Mouse (Mus musculus): ENCODE measurements around the gene Smtnl2. TPM values are rescaled to one million over a fixed set of nuclear protein-coding genes. Genes with fewer than 3 reads are reported as not detected.
"Not testable (repeated sequence)": the region's sequence is repeated elsewhere in the genome, so short reads cannot be mapped to it uniquely, and the experiment has no call there.

Smtnl2 gene
- polyA plus RNA-seq, 1 experiment from 2014 or later: 15.7 TPM

DNA sequence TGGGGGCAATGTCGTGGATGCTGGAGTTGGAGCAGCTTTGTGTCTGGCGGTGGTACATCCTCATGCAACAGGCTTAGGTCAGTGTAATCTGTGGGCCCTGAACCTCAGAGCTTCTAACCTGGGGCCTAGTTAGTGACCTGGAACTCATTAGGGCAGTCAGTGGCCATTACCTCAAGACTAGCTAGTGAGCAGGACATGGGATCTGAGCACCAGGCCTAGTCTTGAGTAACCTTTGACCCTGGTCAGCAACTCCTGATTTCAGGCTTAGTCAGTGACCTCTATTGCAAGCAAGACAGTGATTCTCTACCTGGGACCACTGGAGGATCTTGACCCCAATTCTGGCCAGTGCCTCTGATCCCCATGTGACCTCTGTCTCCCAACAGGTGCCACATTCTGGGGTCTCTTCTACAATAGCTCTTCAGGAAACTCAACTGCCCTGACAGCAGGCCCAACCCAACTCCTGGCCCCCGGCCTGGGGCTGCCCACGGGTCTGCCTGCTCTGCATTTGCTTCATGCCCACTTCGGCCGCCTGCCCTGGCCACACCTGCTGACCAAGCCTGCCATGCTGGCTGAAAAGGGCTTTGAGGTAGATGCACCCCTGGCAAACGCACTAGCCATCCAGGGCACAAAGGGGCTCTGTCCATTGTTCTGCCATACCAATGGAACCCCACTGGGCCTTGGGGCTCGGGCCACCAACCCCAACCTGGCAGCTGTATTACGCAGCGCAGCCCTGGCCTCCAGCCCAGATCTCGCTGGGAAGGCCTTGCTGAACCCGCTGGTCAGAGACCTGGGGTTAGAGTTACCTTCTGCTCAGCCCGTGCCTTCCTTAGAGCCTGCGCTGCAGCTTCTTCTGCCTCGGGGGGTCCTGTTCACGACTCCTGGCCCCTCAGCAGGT is 25.5 kb upstream of the Smtnl2 start:
- Histone ChIP-seq H3K4me3 (no peak overlapping the region), H3K36me3 (no peaks in the 10 kb centered on the region), H3K4me2 (replicated peaks) (no peak overlapping the region), H3K9ac (no peak overlapping the region), H3K9me3 (no peaks in the 10 kb centered on the region), H3K4me1 (peaks cover 5% of the 10 kb centered on the region), H3K27me3 (replicated peaks) (no peaks in the 10 kb centered on the region), H3K27ac (no peak overlapping the region)
- WGBS: 82% methylated on average over 16 of the region's 16 CpGs
- ATAC-seq (ENCODE audit: low FRiP score, low read depth): no peak

DNA sequence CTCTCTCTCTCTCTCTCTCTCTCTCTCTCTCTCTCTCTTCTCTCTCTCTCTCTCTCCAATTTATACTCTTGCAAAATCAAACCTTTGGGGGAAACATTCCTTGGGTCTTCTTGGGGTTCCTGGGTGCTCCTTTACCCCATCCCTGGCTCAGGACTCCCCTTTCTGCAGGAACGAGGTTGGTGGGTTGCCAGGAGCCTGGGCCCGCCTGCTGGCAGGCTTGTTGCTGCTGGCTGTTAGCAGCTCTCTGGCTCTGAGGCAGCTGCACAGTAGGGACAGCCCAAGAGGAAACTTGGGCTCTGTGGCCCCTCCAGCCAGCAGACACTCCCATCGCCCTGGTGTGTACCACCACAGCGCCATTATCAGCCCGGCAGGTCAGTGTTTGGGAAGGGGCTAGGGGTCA is 24.8 kb upstream of the Smtnl2 start:
- Histone ChIP-seq H3K27me3 (replicated peaks) (no peaks in the 10 kb centered on the region), H3K36me3 (no peaks in the 10 kb centered on the region), H3K4me3 (no peak overlapping the region), H3K9ac (no peak overlapping the region), H3K4me1 (no peaks in the 10 kb centered on the region), H3K27ac (no peak overlapping the region), H3K9me3 (no peaks in the 10 kb centered on the region), H3K4me2 (replicated peaks) (no peak overlapping the region)
- ATAC-seq (ENCODE audit: low FRiP score, low read depth): no peak
- 80% methylated on average over 5 of the region's 5 CpGs for WGBS

DNA sequence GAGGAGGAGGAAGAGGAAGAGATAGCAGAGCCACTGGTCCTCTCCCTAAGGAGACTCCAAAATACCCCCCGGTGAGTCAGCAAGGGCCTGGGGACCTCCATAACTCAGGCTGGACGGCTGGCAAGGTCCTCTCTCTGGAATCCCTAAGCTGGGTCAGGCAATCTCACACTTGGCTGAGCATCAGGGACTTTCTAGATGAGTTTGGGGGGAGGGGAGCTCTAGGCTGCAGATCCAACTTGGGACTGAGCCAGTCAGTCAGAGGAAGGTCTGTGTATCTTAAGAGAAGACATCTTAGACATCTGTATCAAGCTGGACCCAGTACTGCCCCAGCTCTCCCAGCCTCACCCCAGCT is 24.2 kb upstream of the Smtnl2 start:
- no peak overlapping the region for H3K27ac ChIP-seq
- H3K36me3 ChIP-seq: no peaks in the 10 kb centered on the region
- no peak overlapping the region for H3K4me3 ChIP-seq
- 48% methylated on average over 2 of the region's 2 CpGs for WGBS
- H3K4me1 ChIP-seq: no peaks in the 10 kb centered on the region
- no peak overlapping the region for H3K4me2 ChIP-seq (replicated peaks)
- H3K9me3 ChIP-seq: no peaks in the 10 kb centered on the region
- ATAC-seq (ENCODE audit: low FRiP score, low read depth): no peak
- H3K9ac ChIP-seq: no peak overlapping the region
- H3K27me3 ChIP-seq (replicated peaks): no peaks in the 10 kb centered on the region

DNA sequence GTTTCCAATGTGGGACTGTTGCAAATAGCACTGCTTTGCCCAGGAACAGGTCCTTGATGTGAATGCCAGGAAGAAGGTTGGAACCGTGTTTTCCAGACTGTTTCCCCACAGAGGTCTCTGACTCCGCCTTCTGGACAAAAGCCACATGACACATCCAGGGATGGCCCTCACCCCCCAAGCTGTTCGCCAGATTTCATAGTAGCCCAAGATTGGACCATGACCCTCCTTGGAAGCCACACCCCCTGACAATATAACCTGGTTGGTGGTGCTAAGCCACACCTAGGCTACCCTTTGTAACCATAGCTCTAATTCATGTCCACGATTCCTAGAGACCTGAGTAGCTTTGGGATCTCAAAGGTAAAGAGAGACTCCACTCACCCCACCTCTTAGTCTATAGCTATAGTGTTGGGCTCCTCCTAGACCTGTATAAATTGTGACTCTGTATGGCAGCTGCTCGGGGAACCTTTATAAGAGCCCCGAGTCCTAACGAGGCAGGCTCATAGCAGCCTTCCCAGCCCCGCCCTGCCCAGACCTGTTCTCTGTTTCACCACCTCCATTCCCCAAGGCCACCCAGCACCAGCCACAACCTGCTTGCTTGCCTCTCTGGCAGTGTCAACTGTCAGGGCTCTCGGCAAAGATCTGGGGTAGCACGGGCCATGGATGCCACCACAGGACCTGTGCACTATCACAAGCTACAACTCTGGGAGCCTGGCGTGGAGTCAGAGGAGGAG is 23.6 kb upstream of the Smtnl2 start, which contains the start of gene Ggt6:
TSS of gene Ggt6 (plus strand) at position 564 of the 731 bp plus-strand sequence.
- 69% methylated on average over 11 of the region's 11 CpGs for WGBS
- Histone ChIP-seq H3K4me3 (no peak within 1 kb of the TSS), H3K27me3 (replicated peaks) (no peaks in the 10 kb centered on the region), H3K4me2 (replicated peaks) (no peak within 1 kb of the TSS), H3K4me1 (no peaks in the 10 kb centered on the region), H3K9ac (no peak within 1 kb of the TSS), H3K27ac (no peak within 1 kb of the TSS), H3K9me3 (no peaks in the 10 kb centered on the region), H3K36me3 (no peaks in the 10 kb centered on the region)
- no peak for ATAC-seq (ENCODE audit: low FRiP score, low read depth)

DNA sequence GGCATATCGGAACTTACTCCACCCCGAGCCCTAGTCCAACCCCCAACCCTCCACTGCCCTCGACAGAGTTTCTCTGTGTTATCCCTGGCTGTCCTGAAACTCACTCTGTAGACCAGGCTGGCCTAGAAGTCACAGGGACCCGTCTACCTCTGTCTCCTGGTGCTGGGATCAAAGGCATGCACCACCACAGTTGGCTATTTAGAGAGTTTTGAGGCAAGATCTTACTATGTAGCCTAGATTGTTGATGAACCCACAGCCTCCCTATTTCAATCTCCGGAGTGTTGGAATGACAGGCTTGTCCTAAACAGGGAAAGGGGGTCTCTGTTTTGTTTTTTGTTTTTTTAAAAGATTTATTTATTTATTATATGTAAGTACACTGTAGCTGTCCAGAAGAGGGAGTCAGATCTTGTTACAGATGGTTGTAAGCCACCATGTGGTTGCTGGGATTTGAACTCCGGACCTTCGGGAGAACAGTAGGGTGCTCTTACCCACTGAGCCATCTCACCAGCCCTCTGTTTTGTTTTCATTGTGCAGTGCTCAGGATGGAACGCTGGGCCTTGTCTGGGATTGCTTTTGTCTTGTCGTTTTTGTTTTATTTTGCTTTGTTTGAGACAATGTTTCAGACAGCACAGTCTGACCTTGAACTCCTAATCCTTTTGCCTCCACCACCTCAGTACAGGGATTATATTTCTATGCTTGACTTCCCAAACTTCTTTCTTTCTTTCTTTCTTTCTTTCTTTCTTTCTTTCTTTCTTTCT is 19.0 kb upstream of the Smtnl2 start:
- ATAC-seq (ENCODE audit: low FRiP score, low read depth); H3K36me3 ChIP-seq: not testable (repeated sequence)
- 60% methylated on average over 9 of the region's 9 CpGs for WGBS

DNA sequence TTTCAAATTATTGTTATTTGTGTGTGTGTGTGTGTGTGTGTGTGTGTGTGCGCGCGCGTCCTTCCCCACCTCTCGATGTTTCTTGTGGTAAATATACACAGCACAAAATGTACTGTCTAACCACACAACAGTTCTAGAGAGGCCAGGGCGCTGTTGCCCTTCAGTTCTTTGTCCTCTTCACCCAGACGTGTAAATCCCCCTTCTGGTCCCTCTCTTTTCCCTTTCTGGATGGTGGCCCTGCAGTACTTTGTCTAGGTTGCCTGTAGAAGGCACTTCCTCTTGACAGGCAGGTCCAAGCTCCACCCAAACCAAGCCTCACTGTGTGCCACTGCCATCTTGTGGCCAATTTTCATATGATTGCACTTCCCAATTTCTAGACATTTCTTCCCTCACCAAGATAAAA is 17.8 kb upstream of the Smtnl2 start:
- Histone ChIP-seq H3K4me1 (no peaks in the 10 kb centered on the region), H3K4me3 (no peak overlapping the region), H3K36me3 (no peaks in the 10 kb centered on the region), H3K27ac (no peak overlapping the region), H3K4me2 (replicated peaks) (peak overlapping the region; percentile 34; the same call in 1 of the 2 replicates), H3K9ac (no peak overlapping the region), H3K27me3 (replicated peaks) (no peaks in the 10 kb centered on the region), H3K9me3 (no peaks in the 10 kb centered on the region)
- WGBS: 52% methylated on average over 7 of the region's 7 CpGs
- peak; percentile 33; the same call in 1 of the 2 replicates for ATAC-seq (ENCODE audit: low FRiP score, low read depth)

More for the DNA sequence above, 19.0 kb upstream of the Smtnl2 start:
- H3K27ac ChIP-seq; H3K4me3 ChIP-seq; H3K27me3 ChIP-seq (replicated peaks); H3K4me1 ChIP-seq; H3K9ac ChIP-seq; H3K4me2 ChIP-seq (replicated peaks); H3K9me3 ChIP-seq: not testable (repeated sequence)

DNA sequence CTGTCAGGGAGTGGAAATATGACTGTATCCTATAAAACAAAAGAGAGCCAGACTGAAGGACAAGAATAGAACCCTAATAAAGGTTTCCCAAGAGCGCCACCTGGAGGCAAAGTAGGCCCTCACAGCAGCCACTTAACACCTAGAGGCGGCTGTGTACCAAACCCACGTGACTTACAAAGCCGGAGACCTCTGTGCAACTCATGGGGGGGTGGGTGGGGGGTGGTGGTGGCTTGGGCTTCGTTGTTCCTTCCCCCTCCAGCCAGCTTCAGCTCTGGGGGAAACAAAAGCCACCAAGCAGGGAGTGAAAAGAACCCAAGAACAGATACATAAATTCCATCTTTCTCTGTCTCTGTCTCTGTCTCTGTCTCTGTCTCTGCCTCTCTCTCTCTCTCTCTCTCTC is 17.2 kb upstream of the Smtnl2 start:
- no peaks in the 10 kb centered on the region for H3K27me3 ChIP-seq (replicated peaks)
- no peaks in the 10 kb centered on the region for H3K4me1 ChIP-seq
- H3K27ac ChIP-seq: no peak overlapping the region
- no peak for ATAC-seq (ENCODE audit: low FRiP score, low read depth)
- 5% methylated on average over 5 of the region's 5 CpGs for WGBS
- H3K9me3 ChIP-seq: no peaks in the 10 kb centered on the region
- H3K4me2 ChIP-seq (replicated peaks): no peak overlapping the region
- no peak overlapping the region for H3K9ac ChIP-seq
- no peak overlapping the region for H3K4me3 ChIP-seq
- H3K36me3 ChIP-seq: no peaks in the 10 kb centered on the region

DNA sequence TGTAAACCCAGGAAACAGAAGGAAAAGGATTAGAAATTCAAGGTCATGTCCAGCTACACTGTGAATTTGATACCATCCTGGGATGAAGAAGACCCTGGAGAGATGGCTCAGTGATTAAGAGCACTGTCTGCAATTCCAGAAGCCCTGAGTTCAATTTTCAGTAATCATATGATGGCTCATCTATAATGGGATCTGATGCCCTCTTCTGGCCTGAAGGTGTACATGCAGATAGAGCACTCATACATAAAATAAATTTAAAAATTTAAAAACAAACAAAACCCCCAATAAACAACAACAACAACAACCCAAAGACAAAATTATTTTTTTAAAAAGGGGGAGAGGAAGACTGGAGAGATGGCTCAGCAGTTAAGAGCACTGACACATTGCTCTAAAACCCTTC is 15.4 kb upstream of the Smtnl2 start:
- no peaks in the 10 kb centered on the region for H3K36me3 ChIP-seq
- H3K4me2 ChIP-seq (replicated peaks): no peak overlapping the region
- H3K27me3 ChIP-seq (replicated peaks): no peaks in the 10 kb centered on the region
- H3K4me1 ChIP-seq: no peaks in the 10 kb centered on the region
- no peak overlapping the region for H3K9ac ChIP-seq
- no peaks in the 10 kb centered on the region for H3K9me3 ChIP-seq
- H3K4me3 ChIP-seq: no peak overlapping the region
- ATAC-seq (ENCODE audit: low FRiP score, low read depth): no peak
- H3K27ac ChIP-seq: no peak overlapping the region

DNA sequence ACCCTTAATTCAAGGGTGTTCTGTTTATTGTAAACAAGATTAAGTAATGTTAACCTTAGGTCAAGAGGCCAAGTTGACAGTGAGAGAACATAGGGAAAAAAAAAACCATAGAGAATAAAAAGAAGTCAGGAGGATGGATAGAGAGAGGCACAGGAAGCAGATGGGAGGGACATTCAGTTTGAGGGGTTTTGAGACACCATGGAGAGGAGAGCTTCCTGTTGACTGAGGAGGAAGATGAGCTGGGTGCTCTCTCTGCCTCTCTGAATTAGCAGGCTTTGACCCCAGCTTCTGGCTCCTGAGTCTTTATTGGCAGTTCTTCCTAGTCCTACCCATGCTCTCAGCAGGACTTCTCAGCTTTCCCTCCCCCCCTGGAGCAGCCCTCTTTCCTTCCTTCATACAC is 13.7 kb upstream of the Smtnl2 start:
- Histone ChIP-seq H3K4me2 (replicated peaks) (no peak overlapping the region), H3K9me3 (no peaks in the 10 kb centered on the region), H3K4me1 (no peaks in the 10 kb centered on the region), H3K9ac (no peak overlapping the region), H3K27me3 (replicated peaks) (no peaks in the 10 kb centered on the region), H3K36me3 (no peaks in the 10 kb centered on the region), H3K27ac (no peak overlapping the region), H3K4me3 (no peak overlapping the region)
- ATAC-seq (ENCODE audit: low FRiP score, low read depth): no peak

DNA sequence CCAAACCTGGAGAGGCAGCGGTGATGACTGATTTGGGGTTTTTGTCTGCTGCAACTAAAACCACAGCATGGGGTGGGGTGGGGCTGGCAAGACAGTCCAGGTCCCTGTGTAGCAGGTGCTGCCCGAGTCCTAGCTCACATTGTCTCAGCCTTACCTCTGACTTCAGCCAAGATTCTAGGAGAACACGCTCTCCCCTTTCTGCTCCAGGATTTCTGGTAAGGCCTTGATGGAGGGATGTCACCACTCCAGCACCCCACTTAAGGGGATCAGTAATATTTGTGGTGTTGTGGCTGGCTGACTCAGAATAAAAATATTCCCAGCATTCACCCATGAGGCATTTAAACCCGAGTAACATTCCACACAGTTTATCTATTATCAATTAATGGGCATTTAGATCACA is 12.2 kb upstream of the Smtnl2 start:
- Histone ChIP-seq H3K4me2 (replicated peaks) (no peak overlapping the region), H3K9ac (no peak overlapping the region), H3K27ac (no peak overlapping the region), H3K4me1 (no peaks in the 10 kb centered on the region), H3K27me3 (replicated peaks) (no peaks in the 10 kb centered on the region), H3K36me3 (no peaks in the 10 kb centered on the region), H3K9me3 (no peaks in the 10 kb centered on the region), H3K4me3 (no peak overlapping the region)
- WGBS: 86% methylated on average over 4 of the region's 4 CpGs
- no peak for ATAC-seq (ENCODE audit: low FRiP score, low read depth)

DNA sequence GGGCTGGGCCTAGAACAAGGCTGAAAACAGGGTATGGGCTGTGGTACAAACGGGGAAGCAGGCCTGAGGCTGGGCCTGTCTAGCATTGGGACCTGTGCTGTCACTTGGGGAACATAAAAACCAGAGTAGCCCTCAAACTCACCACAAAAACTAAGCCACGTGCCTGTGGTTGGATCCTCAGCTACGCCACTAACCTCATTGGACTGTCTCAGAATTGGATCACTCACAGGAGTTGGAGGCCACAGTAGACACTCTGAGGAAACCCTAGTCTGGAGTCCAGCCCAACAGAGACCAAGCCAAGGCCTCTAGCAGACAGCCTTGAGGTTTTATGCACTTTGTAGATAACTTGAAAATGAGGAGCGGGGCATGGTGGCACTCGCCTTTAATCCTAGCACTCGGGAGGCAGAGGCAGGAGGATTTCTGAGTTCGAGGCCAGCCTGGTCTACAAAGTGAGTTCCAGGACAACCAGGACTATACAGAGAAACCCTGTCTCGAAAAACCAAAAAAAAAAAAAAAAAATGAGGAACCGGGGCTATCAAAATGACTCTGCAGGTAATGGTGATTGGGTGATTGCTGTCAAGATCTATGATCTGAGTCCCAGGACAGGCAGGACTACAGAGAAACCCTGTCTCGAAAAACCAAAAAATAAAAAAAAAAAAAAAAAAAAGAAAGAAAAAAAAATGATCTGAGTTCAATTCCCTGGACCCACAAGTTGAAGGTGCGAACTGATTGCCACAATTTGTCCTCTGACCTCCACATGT is 10.2 kb upstream of the Smtnl2 start:
- Histone ChIP-seq H3K9me3 (no peaks in the 10 kb centered on the region), H3K9ac (no peak overlapping the region), H3K4me3 (no peak overlapping the region), H3K27me3 (replicated peaks) (no peaks in the 10 kb centered on the region), H3K4me1 (peaks cover 6% of the 10 kb centered on the region), H3K36me3 (no peaks in the 10 kb centered on the region), H3K27ac (no peak overlapping the region), H3K4me2 (replicated peaks) (no peak overlapping the region)
- no peak for ATAC-seq (ENCODE audit: low FRiP score, low read depth)
- WGBS: 92% methylated on average over 11 of the region's 11 CpGs

Measured in neural tube, embryonic 12.5 days (tissue).